Mouse (Mus musculus) adipocyte (in vitro differentiated cells): ENCODE measurements around the gene Syne3.
A peak's percentile ranks its signal among the peaks of the same experiment; 100 is the strongest.

Source experiments
- DNase-seq: peaks from one replicate; pipeline ENCODE4 v3.0.0-alpha.2; 2016; ENCODE audit warnings: low spot score

Syne3 gene

GRCm38 (mm10) chr12:105025947-105026586 lies 16.5 kb upstream of the Syne3 start:
- no peak for DNase-seq

GRCm38 (mm10) chr12:105025271-105025946 lies 15.8 kb upstream of the Syne3 start:
- DNase-seq, result peak; percentile 78

- DNase-seq, result no peak
Measured at GRCm38 (mm10) chr12:105022776-105023175, 13.2 kb upstream of the Syne3 start.

GRCm38 (mm10) chr12:105022141-105022540 lies 12.5 kb upstream of the Syne3 start:
- no peak for DNase-seq

GRCm38 (mm10) chr12:105021441-105022069 lies 11.9 kb upstream of the Syne3 start:
- DNase-seq, result no peak

- DNase-seq, result no peak
Measured at GRCm38 (mm10) chr12:105019359-105020219, 10.0 kb upstream of the Syne3 start.

GRCm38 (mm10) chr12:105016639-105017038 lies 7.0 kb upstream of the Syne3 start:
- no peak for DNase-seq

GRCm38 (mm10) chr12:105016199-105016598 lies 6.6 kb upstream of the Syne3 start:
- no peak for DNase-seq

GRCm38 (mm10) chr12:105013065-105013464 lies 3.5 kb upstream of the Syne3 start:
- peak; percentile 47 for DNase-seq

GRCm38 (mm10) chr12:105012314-105012713 lies 2.7 kb upstream of the Syne3 start:
- no peak for DNase-seq

- no peak for DNase-seq
Measured at GRCm38 (mm10) chr12:105011589-105011988, 2.0 kb upstream of the Syne3 start.

- peak; percentile 67 for DNase-seq
Measured at GRCm38 (mm10) chr12:105010213-105010790, 693 bp upstream of the Syne3 start.

GRCm38 (mm10) chr12:105008752-105009178 lies 844 bp downstream of the Syne3 start:
- peak; percentile 93 for DNase-seq

GRCm38 (mm10) chr12:105008150-105008549 lies 1.5 kb downstream of the Syne3 start:
- DNase-seq, result no peak

- DNase-seq, result no peak
Measured at GRCm38 (mm10) chr12:105005715-105005972, 4.0 kb downstream of the Syne3 start.

GRCm38 (mm10) chr12:105004956-105005714 lies 4.5 kb downstream of the Syne3 start:
- DNase-seq, result no peak

- no peak for DNase-seq
Measured at GRCm38 (mm10) chr12:105003715-105004114, 5.9 kb downstream of the Syne3 start.

GRCm38 (mm10) chr12:105003158-105003557 lies 6.5 kb downstream of the Syne3 start:
- DNase-seq, result no peak

- no peak for DNase-seq
Measured at GRCm38 (mm10) chr12:105002340-105003132, 7.1 kb downstream of the Syne3 start.

GRCm38 (mm10) chr12:105001317-105001716 lies 8.3 kb downstream of the Syne3 start:
- no peak for DNase-seq
